Mouse (Mus musculus): ENCODE measurements at regions not wholly inside any gene's neighbourhood (a gene's known extent, or its start where the extent isn't known, plus 50 kb on each side); places are given as distances from the start of the nearest gene placed in this dataset.

DNA sequence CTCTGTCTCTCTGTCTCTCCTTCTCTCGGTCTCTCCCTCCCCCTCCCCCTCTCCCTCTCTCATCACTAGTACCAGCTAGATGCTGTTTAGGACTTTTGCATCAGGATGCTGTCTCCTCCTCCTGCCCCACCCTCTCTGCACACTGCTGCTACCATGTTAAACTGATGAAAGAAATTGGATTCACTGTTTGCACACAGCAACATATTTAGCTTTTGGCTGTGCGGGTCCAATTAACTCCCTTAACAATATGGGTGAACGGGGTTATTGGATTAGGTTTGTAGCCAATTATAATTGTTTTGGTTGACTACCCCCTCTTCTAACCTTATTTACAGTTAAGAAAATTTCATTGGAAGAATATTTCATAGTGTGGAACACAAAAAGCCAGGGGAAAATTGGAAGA is 424.0 kb upstream of the Sorcs1 start:
- DNase-seq (ENCODE audit: low spot score in 2 of 2): no peak

DNA sequence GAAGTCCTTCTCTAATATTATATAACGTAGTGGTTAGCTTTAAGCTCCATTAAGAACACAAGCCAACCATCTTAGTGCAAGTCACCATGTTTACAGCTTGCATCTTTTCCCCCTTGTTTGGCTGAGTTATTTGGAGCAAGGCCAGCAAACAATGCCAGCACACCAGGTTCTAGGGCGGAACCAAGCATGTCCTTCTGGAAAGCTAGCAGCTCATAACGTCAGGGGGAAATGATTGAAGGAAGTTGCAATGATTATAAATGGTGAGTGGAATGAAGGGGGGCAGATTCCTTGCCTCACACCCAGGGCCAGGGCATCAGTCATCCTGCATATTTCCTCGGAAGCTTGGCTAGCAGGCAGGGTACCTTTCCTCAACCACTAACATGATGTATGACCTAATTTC is 396.3 kb upstream of the Sorcs1 start:
- DNase-seq (ENCODE audit: low spot score in 2 of 2): no peak

DNA sequence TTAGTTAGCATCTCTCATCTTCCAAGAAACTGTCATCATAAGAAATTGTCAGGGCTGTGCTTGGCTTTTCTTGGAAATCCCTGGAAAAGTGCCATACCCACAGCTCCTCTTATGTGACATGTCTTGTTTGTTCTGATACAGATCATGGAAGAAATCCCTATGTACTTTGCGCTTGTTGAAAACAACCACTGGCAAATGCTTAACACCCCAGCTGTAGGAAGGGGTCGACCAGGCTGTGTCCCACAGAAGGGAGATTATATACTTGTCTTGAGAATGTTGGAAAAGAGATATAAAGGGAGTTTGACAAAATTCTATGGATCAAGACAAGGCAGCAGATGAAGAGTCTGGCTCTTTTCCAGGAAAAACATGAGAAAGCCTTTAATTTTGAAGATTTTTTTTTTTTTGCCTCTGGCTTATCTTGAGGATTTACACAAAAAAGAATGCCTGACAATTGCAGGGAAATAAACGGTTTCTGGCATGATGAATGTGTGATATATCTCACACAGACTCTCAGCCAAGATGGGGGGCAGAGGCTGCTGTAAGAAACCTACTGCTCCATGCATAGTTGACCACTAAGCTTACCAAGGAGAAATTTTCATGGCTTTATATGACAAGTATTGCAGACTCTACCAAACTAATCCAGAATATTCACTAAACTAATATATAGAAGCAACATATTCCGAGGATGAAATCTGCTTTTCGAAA is 381.7 kb upstream of the Sorcs1 start:
- peak; percentile 16 for DNase-seq (ENCODE audit: low spot score in 2 of 2)

DNA sequence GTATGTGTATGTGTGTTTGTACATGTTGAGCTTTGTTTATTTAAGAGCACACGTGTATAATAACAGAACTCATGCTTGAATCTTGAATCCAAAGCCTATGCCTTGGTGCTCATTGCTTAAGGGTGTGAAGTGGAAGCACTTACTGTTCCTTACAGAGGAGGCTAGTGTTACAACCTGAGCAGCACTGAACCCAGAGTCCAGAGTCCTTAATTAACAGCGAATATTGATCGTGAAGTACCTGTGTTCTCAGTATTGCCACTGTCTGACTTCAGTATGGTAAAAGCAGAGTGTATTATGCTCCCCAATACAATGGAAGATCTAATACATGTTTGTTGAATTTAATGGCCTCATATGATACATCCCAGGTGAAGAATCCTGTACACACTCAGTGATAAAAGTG is 365.1 kb upstream of the Sorcs1 start:
- DNase-seq (ENCODE audit: low spot score in 2 of 2): no peak

DNA sequence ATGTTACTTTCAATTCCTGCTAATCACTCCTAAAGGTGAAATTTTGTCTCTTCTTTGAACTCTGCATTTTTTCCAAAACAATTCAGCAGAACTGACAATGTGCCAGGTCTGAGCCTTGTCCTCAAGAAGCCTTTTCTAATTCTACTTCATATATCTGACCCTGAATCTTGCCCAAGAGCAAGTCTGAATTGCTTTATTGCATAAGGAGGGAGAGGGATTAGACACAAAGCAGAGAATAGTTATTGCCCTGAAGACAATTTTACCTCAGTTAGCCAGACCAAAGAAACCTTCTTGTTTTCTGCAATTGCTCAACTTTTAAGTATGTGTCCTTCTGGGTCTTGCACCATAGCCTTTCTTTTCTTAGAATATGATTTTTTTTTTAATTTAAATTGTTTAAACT is 316.0 kb upstream of the Sorcs1 start:
- no peak for DNase-seq (ENCODE audit: low spot score in 2 of 2)

DNA sequence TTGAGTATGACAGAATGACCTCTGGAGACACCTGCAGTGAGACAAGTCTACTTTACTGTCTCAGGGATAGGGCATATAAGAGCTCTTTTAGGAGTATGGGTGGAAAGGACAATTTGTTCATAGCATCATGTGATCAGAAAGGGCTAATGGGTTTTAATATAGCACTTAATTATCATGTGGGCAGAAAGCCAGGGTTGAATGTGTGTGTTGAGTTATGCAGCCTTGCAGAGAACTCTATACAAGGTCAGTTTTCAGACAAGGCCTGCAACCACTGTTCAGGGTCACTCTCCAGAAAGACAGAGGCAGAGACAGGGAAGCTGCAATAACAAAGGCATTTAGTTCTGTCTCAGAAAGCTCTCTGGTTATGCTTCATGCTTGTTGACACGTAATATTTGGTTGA is 292.6 kb upstream of the Sorcs1 start:
- no peak for DNase-seq (ENCODE audit: low spot score in 2 of 2)

DNA sequence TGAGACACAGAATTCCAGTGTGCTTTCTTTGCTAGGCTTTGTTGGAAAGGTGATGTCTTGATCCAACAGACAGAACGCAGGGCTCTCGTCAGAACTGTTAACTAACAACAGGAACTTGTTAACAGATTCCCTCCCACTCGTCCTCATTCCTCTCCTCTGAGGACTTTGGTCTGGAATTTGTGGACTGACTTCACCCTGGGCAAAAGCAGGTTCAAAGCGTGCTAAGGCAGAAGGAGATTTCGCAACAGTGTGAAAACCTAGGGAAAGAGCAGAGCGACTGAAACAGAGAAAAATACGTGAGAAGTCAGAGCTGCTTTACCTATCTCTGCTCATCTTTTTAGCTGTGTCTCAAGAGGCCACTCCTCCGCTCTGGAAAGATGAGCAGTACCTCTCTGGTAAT is 283.5 kb upstream of the Sorcs1 start:
- no peak for DNase-seq (ENCODE audit: low spot score in 2 of 2)

DNA sequence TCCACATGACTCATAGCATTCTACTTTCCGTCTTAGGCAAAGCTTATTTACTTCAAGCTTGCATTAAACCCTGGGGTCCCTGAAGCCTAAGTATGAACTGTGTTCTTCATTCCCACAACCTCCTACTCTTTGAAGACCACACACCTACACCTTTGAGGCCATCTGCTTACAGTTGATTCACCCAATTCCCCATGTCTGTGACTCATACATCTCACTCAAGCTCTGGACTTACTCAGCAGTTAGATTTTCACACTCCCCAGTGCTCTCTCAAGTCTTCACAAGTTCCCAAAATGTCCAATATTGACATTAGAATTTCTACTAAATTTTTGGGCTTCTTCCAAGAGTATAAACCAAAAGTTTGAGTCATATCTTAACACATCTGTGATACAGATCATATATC is 266.6 kb upstream of the Sorcs1 start:
- peak; percentile 22 to 39 for DNase-seq (ENCODE audit: low spot score in 2 of 2)

DNA sequence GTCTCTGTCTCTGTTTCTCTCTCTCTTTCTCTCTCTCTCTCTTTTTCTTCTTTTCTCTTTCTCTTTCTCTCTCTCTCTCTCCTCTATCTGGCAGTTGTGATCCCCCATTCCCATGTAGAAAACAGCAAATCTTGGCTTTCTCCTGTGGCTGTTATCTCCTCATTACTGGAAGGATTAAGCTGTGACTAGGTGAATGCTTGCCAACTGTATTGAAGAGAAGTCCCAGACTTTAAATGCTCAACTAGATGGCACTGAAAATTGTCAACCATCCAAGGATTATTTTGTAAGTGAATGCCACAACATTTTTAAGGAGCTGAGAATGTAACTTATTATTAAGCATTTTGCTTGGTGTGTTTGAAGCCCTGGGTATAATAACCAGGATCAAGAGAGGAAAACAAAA is 233.2 kb upstream of the Sorcs1 start:
- DNase-seq (ENCODE audit: low spot score in 2 of 2): no peak

DNA sequence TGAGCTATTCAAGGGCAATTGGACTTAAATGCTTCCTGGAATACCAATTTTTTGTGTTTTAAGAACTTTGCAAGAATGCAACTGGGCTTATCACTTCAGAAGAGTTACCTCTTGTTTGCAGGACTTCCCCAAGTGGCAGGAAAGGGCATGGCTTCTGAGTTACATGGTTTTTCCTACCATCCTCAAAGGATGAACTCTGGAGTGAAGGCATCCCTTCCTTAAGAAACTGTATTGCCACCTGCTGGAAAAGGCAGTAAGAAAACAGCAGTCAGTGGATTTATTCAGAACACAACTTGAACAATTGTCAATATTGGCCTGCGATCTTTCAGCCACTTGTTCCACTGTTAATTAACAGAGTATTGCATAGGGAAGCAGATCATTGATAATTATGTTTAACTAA is 232.2 kb upstream of the Sorcs1 start:
- DNase-seq (ENCODE audit: low spot score in 2 of 2): no peak

DNA sequence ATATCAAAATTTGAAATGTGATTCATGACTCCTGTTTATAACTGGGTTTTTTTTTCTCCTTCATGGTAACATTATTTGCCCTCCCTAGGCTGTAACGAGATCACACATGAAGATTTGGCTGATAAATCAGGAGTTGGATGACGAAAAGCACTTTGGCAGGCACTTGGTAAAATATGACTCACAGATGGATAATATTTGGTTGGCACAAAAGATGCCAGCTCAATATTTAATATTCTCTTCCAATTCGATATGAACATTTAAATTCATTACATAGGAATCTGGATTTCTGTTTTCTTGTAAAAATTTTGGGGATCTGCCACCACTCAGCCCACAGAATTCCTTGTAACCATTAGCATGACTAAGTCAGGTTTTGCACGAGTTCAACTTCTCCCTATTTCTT is 230.3 kb upstream of the Sorcs1 start:
- no peak for DNase-seq (ENCODE audit: low spot score in 2 of 2)

DNA sequence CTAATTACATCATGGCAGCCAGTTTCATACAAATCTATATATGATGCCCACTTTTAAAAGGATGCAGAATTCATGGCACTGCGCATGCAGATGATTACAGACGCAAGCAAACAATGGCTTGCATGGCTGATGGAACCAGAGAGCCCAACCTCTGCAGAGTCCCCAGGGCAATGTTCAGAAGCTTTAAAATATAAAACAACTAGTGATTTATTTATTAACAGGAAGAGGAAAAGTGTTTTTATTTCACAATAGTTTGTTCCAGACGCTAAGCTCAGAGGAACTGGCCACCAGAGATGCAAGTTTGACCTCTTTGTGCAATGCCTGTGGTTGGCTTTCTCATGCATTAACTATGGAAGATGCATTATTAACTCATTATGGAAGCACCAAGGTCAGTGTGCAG is 215.3 kb upstream of the Sorcs1 start:
- no peak for DNase-seq (ENCODE audit: low spot score in 2 of 2)

DNA sequence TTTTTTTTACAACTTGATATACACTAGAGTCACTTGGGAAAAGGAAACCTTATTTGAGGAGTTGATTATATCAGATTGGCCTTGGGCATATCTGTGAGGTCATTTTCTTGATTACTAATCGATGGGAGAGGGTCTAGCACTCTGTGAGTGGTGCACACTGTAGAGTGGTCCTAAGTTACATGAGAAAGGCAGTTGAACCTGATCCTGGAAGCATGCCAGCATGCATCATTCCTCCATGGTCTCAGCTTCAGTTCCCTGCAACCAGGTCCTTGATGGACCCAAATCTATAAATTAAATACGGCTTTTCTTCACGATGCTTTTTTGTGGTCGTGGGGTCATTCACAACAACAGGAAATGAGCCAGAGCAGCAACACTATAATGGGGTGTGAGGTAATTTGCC is 194.2 kb upstream of the Sorcs1 start:
- DNase-seq (ENCODE audit: low spot score in 2 of 2): no peak

DNA sequence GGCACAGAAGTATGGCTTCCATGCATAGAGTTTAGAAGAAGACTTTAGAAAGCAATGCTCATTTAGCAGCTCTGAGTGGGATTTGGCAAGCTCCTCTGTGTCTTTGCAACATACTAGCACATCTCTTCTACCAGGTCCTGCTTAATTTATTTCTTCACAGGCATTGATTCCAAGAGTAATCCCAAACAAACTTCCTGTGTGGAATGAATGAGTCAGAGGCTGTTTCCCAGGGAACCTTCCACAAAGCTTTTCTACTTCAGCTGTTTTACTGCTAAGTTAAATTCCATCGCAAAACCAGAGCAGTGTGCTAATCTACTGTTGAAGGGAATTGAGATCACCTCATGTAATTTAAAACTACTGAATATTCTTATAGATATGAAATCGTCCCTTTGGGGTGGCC is 193.7 kb upstream of the Sorcs1 start:
- peak in 1 of 2 experiments; percentile 7 for DNase-seq (ENCODE audit: low spot score in 2 of 2)

DNA sequence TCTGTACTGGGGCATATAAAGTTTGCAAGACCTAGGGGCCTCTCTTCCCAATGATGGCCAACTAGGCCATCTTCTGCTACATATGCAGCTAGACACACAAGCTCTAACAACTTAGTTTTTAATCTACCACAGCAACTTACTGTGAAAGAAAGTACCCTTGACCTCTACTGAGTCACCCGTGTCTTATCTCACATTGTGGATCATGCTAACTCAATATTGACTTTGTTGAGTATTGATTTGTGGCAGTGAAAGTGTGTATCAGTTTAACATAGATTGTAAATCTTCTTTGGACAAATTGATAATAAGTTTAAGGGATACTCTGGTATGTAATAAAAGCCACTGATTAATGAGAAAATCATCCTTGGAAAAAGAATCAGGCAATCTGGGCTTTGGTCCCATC is 176.4 kb upstream of the Sorcs1 start:
- DNase-seq (ENCODE audit: low spot score in 2 of 2): no peak

DNA sequence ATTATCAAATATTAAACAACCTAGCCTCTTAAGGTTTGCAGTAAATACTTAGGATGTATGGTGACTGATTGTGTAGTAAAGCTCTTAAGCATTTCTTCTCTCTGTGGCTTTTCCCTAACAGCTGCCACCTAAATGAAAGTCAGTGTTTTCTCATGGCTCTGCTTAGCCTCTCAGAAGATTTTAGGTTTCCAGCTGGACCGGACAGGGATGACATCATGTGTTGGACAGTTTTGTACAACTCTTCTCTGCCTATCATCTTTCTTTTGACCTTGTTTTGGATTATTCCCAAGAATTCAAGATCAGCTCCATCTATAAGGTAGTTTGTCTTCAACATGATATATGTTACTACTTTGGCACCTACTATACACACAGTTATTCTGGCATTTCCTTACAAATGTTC is 162.1 kb upstream of the Sorcs1 start:
- no peak for DNase-seq (ENCODE audit: low spot score in 2 of 2)

Data from right cerebral cortex, adult 2 months (tissue).